Mouse (Mus musculus) cerebellum, adult 18-20 months (tissue): ENCODE measurements at regions not wholly inside any gene's neighbourhood (a gene's known extent, or its start where the extent isn't known, plus 50 kb on each side); places are given as distances from the start of the nearest gene placed in this dataset.

Experiments used
- DNase-seq, 2 experiments: peaks; one replicate each; pipeline ENCODE4 v3.0.0; 2021

- DNase-seq: peak; percentile 8 to 16
Measured at GRCm38 (mm10) chrX:150709416-150709815, 52.0 kb upstream of the Tro start.
